In the genomic region with DNA sequence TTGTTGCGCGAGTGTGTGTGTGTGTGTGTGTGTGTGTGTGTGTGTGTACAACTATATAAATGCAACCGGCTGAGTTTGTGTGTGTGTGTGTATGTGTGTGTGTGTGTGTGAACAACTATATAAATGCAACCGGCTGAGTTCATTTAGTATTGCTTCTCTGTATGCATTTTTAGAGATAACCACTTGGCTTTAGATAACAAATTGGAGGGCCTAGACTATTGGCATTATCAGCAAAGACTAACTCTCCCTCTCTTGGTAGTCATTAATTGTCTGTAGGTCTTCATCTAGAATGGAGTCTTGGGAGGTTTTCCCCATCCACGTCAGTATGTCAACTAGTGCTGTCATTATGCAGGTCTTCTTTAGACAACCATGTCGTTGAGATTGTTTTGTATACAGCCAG, we compare ENCODE assay signal across 27 mouse cellular contexts.
"Had no signal": no experiment of that assay in that cellular context is flagged by ENCODE, and none has a peak within 500 bp of the region (broad histone marks: within the 10 kb centered on the region; RNA-seq: fewer than 3 reads in every experiment).

No protein-coding gene starts in this region.

- H3K9ac ChIP-seq: heart, embryonic 13.5 days; heart, embryonic 15.5 days; hindbrain, embryonic 12.5 days; hindbrain, embryonic 14.5 days; intestine, embryonic 15.5 days; kidney, embryonic 15.5 days; limb, embryonic 13.5 days; limb, embryonic 15.5 days had no signal

- H3K9me3 ChIP-seq: heart, embryonic 13.5 days; heart, embryonic 15.5 days; hindbrain, embryonic 12.5 days; intestine, embryonic 15.5 days; kidney, embryonic 15.5 days; limb, embryonic 15.5 days had no signal

- H3K27me3 ChIP-seq: heart, embryonic 13.5 days; heart, embryonic 15.5 days; hindbrain, embryonic 12.5 days; intestine, embryonic 15.5 days; kidney, embryonic 15.5 days; limb, embryonic 13.5 days; limb, embryonic 15.5 days had no signal

- H3K4me2 ChIP-seq: heart, embryonic 11.5 days; heart, embryonic 13.5 days; heart, embryonic 15.5 days; hindbrain, embryonic 12.5 days; hindbrain, embryonic 14.5 days; intestine, embryonic 15.5 days; kidney, embryonic 15.5 days; limb, embryonic 13.5 days; limb, embryonic 15.5 days had no signal

- H3K27ac ChIP-seq: gastrocnemius, adult 2 months; heart, adult 2 months; heart, embryonic 13.5 days; heart, embryonic 15.5 days; hindbrain, embryonic 12.5 days; hindbrain, embryonic 14.5 days; intestine, embryonic 15.5 days; kidney, embryonic 15.5 days; kidney, postnatal 0 days; limb, embryonic 13.5 days; limb, embryonic 15.5 days had no signal

- DNase-seq: gastrocnemius, adult 2 months; gastrocnemius, postnatal 10 days; gastrocnemius, postnatal 25 days; heart, adult 2 months; heart, postnatal 14 days; heart, postnatal 36 days; kidney, adult 2 months; kidney, adult 9 months; kidney, postnatal 14 days; kidney, postnatal 36 days; layer of hippocampus, adult 9-11 months; layer of hippocampus, postnatal 36 days; left cerebral cortex, postnatal 4 days; lung, adult 18-20 months had no signal

- H3K4me1 ChIP-seq: heart, embryonic 13.5 days; heart, embryonic 15.5 days; hindbrain, embryonic 12.5 days; intestine, embryonic 15.5 days; kidney, embryonic 15.5 days; limb, embryonic 13.5 days; limb, embryonic 15.5 days had no signal

- ATAC-seq: hindbrain, embryonic 16.5 days; inflammation-experienced regulatory T-cells, adult 6 months; intestine, embryonic 15.5 days; intestine, postnatal 0 days had no signal

- H3K36me3 ChIP-seq: intestine, embryonic 15.5 days had no signal

- H3K4me3 ChIP-seq: gastrocnemius, adult 2 months; heart, adult 2 months; heart, embryonic 13.5 days; heart, embryonic 15.5 days; hindbrain, embryonic 12.5 days; intestine, embryonic 15.5 days; kidney, embryonic 15.5 days; limb, embryonic 13.5 days; limb, embryonic 15.5 days had no signal
